Mouse (Mus musculus): Measurements from ENCODE around the gene Epm2aip1. TPM values are rescaled to one million over a fixed set of nuclear protein-coding genes. Genes with fewer than 3 reads are reported as not detected.

Epm2aip1 gene
- 10 to 100 TPM; 26.8 to 29.9 TPM for total RNA-seq (2021)
- long read RNA-seq, experiment 1, full-length matches to known transcripts, result 24 of 24 reads
- long read RNA-seq, experiment 1, partial matches to known transcripts, result 0 of 24 reads
- long read RNA-seq, experiment 1, other reads (novel, unspliced or antisense), result 0 of 24 reads
- long read RNA-seq, experiment 2, full-length matches to known transcripts, result 9 of 10 reads
- long read RNA-seq, experiment 2, partial matches to known transcripts, result 0 of 10 reads
- long read RNA-seq, experiment 2, other reads (novel, unspliced or antisense), result 1 of 10 reads

- peak; percentile 99 for DNase-seq
Measured at GRCm38 (mm10) chr9:111271434-111272160, at the start of gene Epm2aip1, which contains the start of gene Mlh1. Gene Epm2aip1 (plus strand): TSS chr9:111271929. Gene Mlh1 (minus strand): TSS chr9:111271791.

- no peak for DNase-seq
Measured at GRCm38 (mm10) chr9:111223406-111223805, 48.3 kb upstream of the Epm2aip1 start.

GRCm38 (mm10) chr9:111228446-111228845, 43.3 kb upstream of the Epm2aip1 start:
- DNase-seq, result no peak

GRCm38 (mm10) chr9:111234701-111235100, 37.0 kb upstream of the Epm2aip1 start:
- DNase-seq, result no peak

GRCm38 (mm10) chr9:111237726-111238125, 34.0 kb upstream of the Epm2aip1 start:
- DNase-seq, result no peak

GRCm38 (mm10) chr9:111239821-111240220, 31.9 kb upstream of the Epm2aip1 start:
- no peak for DNase-seq

GRCm38 (mm10) chr9:111243384-111243783, 28.3 kb upstream of the Epm2aip1 start:
- DNase-seq, result no peak

- DNase-seq, result no peak
Measured at GRCm38 (mm10) chr9:111245546-111245945, 26.2 kb upstream of the Epm2aip1 start.

- DNase-seq, result no peak
Measured at GRCm38 (mm10) chr9:111247682-111248246, 24.0 kb upstream of the Epm2aip1 start.

GRCm38 (mm10) chr9:111252161-111252869, 19.4 kb upstream of the Epm2aip1 start:
- DNase-seq, result no peak

- DNase-seq, result no peak
Measured at GRCm38 (mm10) chr9:111260360-111260985, 11.3 kb upstream of the Epm2aip1 start.

GRCm38 (mm10) chr9:111261356-111261755, 10.4 kb upstream of the Epm2aip1 start:
- no peak for DNase-seq

- DNase-seq, result no peak
Measured at GRCm38 (mm10) chr9:111267998-111268397, 3.7 kb upstream of the Epm2aip1 start.

GRCm38 (mm10) chr9:111270606-111271005, 1.1 kb upstream of the Epm2aip1 start:
- DNase-seq, result no peak

- no peak for DNase-seq
Measured at GRCm38 (mm10) chr9:111271056-111271433, 684 bp upstream of the Epm2aip1 start.

- peak; percentile 23 for DNase-seq
Measured at GRCm38 (mm10) chr9:111272356-111272755, 627 bp downstream of the Epm2aip1 start.

GRCm38 (mm10) chr9:111272996-111273785, 1.5 kb downstream of the Epm2aip1 start:
- DNase-seq, result no peak

GRCm38 (mm10) chr9:111273958-111274357, 2.2 kb downstream of the Epm2aip1 start:
- DNase-seq, result no peak

GRCm38 (mm10) chr9:111275156-111275555, 3.4 kb downstream of the Epm2aip1 start:
- no peak for DNase-seq

- DNase-seq, result no peak
Measured at GRCm38 (mm10) chr9:111285061-111285460, 13.3 kb downstream of the Epm2aip1 start.

GRCm38 (mm10) chr9:111285676-111286075, 13.9 kb downstream of the Epm2aip1 start:
- no peak for DNase-seq

Data from gastrocnemius, postnatal 10 days (tissue).